Mouse (Mus musculus) heart, embryonic 11.5 days (tissue): ENCODE measurements at regions not wholly inside any gene's neighbourhood (a gene's known extent, or its start where the extent isn't known, plus 50 kb on each side); places are given as distances from the start of the nearest gene placed in this dataset.

Source experiments
- ATAC-seq: fragments of 200-750 bp; cut with Nextera tagmentation; replicated peaks from 2 replicates; pipeline ENCODE4 v1.8.0; 2017; ENCODE audit warnings: moderate library complexity; ENCODE audit not compliant: insufficient number of reproducible peaks, low FRiP score, low TSS enrichment
- H3K27ac ChIP-seq: fragments of 300-500 bp; sonication (generic); 2 replicates; pipeline ENCODE4 v1.5.1; 2014; ENCODE audit warnings: mild to moderate bottlenecking, low read depth, low read length
- H3K27me3 ChIP-seq: fragments of 300-500 bp; sonication (generic); 2 replicates; pipeline ENCODE4 v1.6.1; 2014; ENCODE audit warnings: mild to moderate bottlenecking, low read length, mixed read lengths; ENCODE audit not compliant: control insufficient read depth, insufficient read depth
- H3K36me3 ChIP-seq: fragments of 300-500 bp; sonication (generic); 2 replicates; pipeline ENCODE4 v1.6.1; 2014; ENCODE audit warnings: mild to moderate bottlenecking, low read length, moderate library complexity, mixed read lengths; ENCODE audit not compliant: control insufficient read depth, insufficient read depth
- H3K4me1 ChIP-seq: fragments of 300-500 bp; sonication (generic); 2 replicates; pipeline ENCODE4 v1.6.1; 2014; ENCODE audit warnings: low read length; ENCODE audit not compliant: control insufficient read depth, insufficient read depth
- H3K4me2 ChIP-seq: fragments of 300-500 bp; sonication (generic); 2 replicates; pipeline ENCODE4 v1.6.1; 2014; ENCODE audit warnings: mild to moderate bottlenecking, moderate library complexity
- H3K4me3 ChIP-seq: fragments of 300-500 bp; sonication (generic); 2 replicates; pipeline ENCODE4 v1.5.1; 2014; ENCODE audit warnings: low read depth, low read length
- H3K9ac ChIP-seq: fragments of 300-500 bp; sonication (generic); 2 replicates; pipeline ENCODE4 v1.6.1; 2014; ENCODE audit warnings: mild to moderate bottlenecking, low read depth, low read length, moderate library complexity
- H3K9me3 ChIP-seq: fragments of 300-500 bp; sonication (generic); replicated peaks from 2 replicates; pipeline ENCODE4 v1.6.1; 2016; ENCODE audit warnings: low read length; ENCODE audit not compliant: control insufficient read depth
- WGBS: fragments of 180-500 bp; shearing (Covaris S2); extraction: QIAGEN DNeasy Blood & Tissue Kit; methylation state at CpG from one replicate; pipeline ENCODE4 v1.1.7; 2014; ENCODE audit not compliant: insufficient replicate concordance; 5-methylcytosine and 5-hydroxymethylcytosine counted together

DNA sequence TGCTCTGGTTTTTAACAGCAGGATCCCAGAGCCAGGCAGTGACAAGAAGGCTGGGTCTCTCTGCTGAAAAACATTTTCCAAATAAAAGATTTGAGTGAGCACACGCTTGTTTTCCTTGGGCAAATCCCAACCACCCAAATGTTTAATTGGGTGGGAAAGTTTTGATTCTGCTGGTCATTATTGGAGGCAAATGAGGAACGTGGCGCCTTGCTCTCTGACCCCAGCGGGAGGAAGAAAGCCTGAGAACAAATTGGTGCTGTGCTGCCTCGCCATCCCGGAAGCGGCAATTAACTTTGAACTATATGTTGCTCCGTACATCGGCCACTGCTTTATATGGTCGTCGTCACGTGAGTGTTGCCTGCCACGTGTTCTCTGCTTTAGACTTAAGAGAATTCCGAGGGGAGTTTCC, 204.7 kb downstream of the Gm12728 start:
- Histone ChIP-seq H3K9ac (no peak overlapping the region), H3K27ac (no peak overlapping the region), H3K36me3 (no peaks in the 10 kb centered on the region), H3K4me3 (no peak overlapping the region), H3K9me3 (no peaks in the 10 kb centered on the region), H3K4me2 (no peak overlapping the region), H3K4me1 (0 out of 2 replicates have a peak, but pooled peaks cover 3% of the 10 kb centered on the region), H3K27me3 (0 out of 2 replicates have a peak, but pooled peaks cover 3% of the 10 kb centered on the region)
- WGBS: 76% methylated on average over 14 of the region's 14 CpGs
- no peak for ATAC-seq

DNA sequence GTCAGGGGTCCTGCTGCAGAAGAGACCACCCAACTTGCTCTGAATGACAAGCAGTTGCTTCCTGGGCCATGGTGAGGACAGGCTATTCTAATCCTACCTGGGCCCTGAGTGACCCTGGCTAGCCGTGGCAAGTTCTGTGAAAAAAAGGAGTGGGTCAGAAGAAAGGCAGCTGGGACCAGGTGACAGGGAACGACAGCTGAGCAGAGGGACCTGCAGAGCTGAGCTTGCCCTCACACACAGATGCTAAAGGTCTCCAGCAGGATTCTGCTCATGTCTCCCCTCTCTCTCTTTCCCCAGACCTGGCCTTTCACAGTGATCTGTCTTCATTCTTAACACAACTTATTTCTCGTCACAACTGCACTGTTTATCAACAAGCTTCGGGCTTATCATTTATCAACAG, 206.4 kb downstream of the Gm12728 start:
- Histone ChIP-seq H3K36me3 (no peaks in the 10 kb centered on the region), H3K9me3 (no peaks in the 10 kb centered on the region), H3K27ac (no peak overlapping the region), H3K9ac (no peak overlapping the region), H3K4me2 (no peak overlapping the region), H3K27me3 (0 out of 2 replicates have a peak, but pooled peaks cover 3% of the 10 kb centered on the region), H3K4me1 (0 out of 2 replicates have a peak, but pooled peaks cover 3% of the 10 kb centered on the region), H3K4me3 (no peak overlapping the region)
- no peak for ATAC-seq
- 31% methylated on average over 4 of the region's 4 CpGs for WGBS

DNA sequence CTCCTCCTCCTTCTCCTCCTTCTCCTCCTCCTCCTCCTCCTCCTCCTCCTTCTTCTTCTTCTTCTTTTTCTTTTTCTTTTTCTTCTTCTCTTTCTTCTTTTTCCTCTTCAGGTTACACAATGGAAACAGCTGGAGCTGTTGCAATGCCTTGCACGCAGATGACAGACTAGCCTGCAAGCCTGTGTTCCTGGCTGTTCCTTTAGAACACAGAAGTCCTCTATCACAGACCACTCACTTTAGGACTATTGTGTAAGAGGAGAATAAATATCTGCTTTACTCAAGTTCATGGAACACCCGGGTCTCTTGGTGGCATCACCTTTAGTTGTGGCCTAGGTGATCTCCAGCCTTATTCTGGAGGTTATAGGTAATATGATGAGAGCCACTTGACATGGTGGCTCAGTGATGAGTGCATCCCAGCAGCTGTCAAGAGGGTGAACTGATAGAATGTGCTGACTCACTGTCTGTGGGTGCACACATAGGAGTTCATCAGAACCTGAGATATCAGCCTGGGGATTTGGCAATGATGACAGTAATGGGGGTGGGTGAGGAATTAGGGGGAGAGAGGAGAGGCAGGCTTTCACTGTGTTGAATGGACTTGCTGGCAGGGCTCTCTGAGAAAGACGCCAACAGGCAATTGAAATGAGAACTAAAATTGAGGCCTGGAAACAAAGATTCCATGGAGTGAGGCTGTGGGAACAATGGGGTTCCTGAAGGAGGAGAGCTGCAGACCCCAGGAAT, 207.4 kb downstream of the Gm12728 start:
- 0 out of 2 replicates have a peak, but pooled peaks cover 3% of the 10 kb centered on the region for H3K27me3 ChIP-seq
- H3K9me3 ChIP-seq: no peaks in the 10 kb centered on the region
- whole genome bisulfite sequencing: 65% methylated on average over 3 of the region's 3 CpGs
- no peak overlapping the region for H3K4me3 ChIP-seq
- H3K9ac ChIP-seq: no peak overlapping the region
- no peak overlapping the region for H3K27ac ChIP-seq
- 0 out of 2 replicates have a peak, but pooled peaks cover 3% of the 10 kb centered on the region for H3K4me1 ChIP-seq
- no peaks in the 10 kb centered on the region for H3K36me3 ChIP-seq
- no peak overlapping the region for H3K4me2 ChIP-seq
- ATAC-seq: no peak

DNA sequence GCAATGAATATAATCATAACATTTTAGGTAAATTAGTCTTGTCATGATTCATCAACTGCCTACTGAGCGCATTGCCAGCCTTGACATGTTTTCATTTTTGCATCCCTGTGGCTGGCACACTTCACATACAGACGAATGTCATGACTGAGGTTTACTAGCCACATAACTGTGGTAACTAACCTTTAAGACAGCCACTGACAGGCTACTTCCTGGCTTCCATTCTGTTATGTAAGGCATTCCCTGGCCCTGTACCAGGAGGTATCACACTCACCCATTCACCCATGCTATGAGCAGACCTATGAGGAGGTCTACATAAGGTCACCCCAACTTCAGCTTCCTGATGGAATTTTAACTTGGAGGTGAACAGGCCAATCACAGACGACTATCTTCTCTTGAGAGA, 212.8 kb downstream of the Gm12728 start:
- no peaks in the 10 kb centered on the region for H3K36me3 ChIP-seq
- H3K4me1 ChIP-seq: no peaks in the 10 kb centered on the region
- H3K4me3 ChIP-seq: no peak overlapping the region
- peaks cover 5% of the 10 kb centered on the region; the same call in 1 of the 2 replicates for H3K9me3 ChIP-seq
- WGBS: 73% methylated on average over 3 of the region's 3 CpGs
- ATAC-seq: no peak
- H3K27me3 ChIP-seq: no peaks in the 10 kb centered on the region
- no peak overlapping the region for H3K27ac ChIP-seq
- H3K9ac ChIP-seq: no peak overlapping the region
- H3K4me2 ChIP-seq: no peak overlapping the region

DNA sequence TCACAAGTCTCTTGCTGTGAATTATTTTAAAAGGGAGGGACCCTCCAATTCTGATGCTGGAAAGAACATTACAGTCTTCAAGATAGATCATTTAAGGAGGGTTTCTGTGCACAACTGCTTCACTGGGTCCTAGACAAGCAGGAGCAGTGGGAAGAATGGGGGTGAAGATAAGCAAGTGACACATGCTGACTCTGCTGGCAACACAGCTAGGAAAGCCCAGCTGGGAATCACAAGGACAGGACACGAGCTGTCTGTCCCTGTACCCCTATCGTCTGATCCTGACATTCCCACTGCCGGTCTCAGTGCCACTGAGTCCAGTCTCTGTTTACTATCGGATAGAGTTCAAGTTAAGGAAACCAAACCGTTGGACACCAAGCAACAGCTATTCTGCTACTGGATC, 216.3 kb downstream of the Gm12728 start:
- Histone ChIP-seq H3K27me3 (no peaks in the 10 kb centered on the region), H3K9ac (no peak overlapping the region), H3K4me3 (no peak overlapping the region), H3K36me3 (no peaks in the 10 kb centered on the region), H3K4me2 (no peak overlapping the region), H3K4me1 (no peaks in the 10 kb centered on the region), H3K9me3 (peaks cover 5% of the 10 kb centered on the region; the same call in 1 of the 2 replicates), H3K27ac (no peak overlapping the region)
- whole genome bisulfite sequencing: 53% methylated on average over 5 of the region's 5 CpGs
- ATAC-seq: no peak

DNA sequence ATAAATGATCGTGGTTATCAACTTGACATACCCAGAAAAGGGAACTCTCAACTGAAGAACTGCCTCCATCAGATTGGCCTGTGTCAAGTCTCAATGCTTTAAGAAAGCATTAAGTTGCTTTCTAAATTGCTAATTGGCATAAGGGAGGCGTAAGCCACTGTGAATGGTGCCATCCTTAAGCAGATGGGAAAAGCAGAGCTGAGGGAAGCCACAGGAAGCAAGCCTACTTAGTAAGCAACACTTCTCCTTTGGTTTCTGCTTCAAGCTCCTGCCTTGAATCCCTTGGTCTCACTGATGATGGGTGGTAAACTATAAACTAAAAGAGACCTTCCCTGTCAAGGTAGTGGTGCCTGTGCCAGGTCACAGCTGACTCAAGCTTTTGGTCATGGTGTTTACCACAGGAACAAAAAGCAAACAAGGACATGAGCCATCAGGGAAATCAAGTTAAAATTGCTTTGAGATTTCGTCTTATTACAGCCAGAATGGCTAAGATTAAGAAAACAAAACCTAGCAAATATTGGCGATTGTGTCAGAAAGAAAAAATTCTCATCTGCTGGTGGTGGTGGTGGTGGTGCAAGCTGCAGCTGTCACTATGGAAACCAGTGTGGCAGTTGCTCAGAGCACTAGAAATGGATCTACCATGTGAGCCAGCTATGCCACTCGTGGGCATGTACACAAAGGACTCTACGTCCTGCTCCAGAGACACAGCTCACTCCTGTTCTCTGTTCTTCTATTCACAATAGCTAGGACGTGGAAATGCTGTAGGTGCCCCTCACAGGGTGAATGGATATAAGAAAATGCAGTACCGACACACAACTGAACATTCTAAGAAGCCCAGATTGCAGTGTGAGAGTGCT, 217.9 kb downstream of the Gm12728 start:
- Histone ChIP-seq H3K9ac (no peak overlapping the region), H3K4me1 (no peaks in the 10 kb centered on the region), H3K27me3 (no peaks in the 10 kb centered on the region), H3K4me2 (no peak overlapping the region), H3K4me3 (no peak overlapping the region), H3K9me3 (peaks cover 5% of the 10 kb centered on the region; the same call in 1 of the 2 replicates), H3K36me3 (no peaks in the 10 kb centered on the region), H3K27ac (no peak overlapping the region)
- ATAC-seq: no peak
- WGBS: 70% methylated on average over 8 of the region's 8 CpGs

DNA sequence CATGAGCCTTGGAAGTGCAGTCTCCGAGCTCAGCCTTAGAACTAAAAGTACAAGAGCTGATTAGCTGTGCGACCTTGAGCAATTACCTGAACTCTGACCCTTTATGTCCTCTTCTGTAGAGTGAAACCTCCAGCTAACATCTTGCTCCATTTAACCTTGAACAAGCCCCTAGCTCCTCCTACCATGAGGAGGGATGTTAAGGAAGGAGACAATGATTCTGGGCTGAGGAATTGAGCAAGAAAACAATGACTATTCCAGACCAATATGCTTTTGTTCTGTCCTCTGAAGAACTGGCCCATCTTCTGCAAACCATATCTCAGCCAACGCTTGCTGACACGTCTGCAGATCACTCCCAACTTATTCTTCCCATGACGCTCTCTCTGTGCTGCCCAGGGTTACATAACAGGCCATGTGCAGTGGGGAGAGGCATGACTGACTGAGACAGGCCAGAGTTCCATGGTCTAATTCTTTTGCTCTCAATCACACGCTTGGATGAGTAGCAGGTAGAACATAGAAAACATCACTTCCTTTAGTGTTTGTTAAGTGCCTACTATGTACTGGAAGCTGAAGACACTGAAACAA, 227.5 kb downstream of the Gm12728 start:
- Histone ChIP-seq H3K27me3 (no peaks in the 10 kb centered on the region), H3K4me1 (peaks cover 13% of the 10 kb centered on the region), H3K4me3 (no peak overlapping the region), H3K27ac (no peak overlapping the region), H3K9me3 (no peaks in the 10 kb centered on the region), H3K9ac (no peak overlapping the region), H3K36me3 (no peaks in the 10 kb centered on the region), H3K4me2 (no peak overlapping the region)
- ATAC-seq: no peak
- WGBS: 72% methylated on average over 6 of the region's 6 CpGs

DNA sequence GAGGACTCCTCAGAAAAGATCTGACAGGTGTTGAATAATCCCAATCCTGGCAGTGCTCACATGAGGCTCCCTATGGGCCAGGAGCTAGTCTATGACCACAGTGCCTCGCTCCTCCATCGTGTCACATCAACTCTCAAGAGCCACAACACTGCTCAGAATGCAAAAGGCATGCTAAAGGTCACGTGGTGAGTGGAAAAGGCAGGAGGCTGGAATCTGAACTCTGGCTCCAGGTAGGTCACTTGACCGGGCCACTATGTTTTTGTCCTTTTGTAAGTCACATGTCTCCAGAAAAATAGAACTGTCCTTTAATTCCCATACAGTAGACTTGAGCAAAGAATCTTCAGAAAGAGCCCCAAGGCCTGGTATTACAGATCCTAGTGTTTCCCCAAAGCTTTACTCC, 229.3 kb downstream of the Gm12728 start:
- Histone ChIP-seq H3K27me3 (no peaks in the 10 kb centered on the region), H3K4me2 (no peak overlapping the region), H3K4me1 (peaks cover 13% of the 10 kb centered on the region), H3K9ac (no peak overlapping the region), H3K36me3 (no peaks in the 10 kb centered on the region), H3K27ac (no peak overlapping the region), H3K9me3 (no peaks in the 10 kb centered on the region), H3K4me3 (no peak overlapping the region)
- ATAC-seq: no peak
- 58% methylated on average over 4 of the region's 4 CpGs for WGBS
